Mouse (Mus musculus) heart, postnatal 0 days (tissue): ENCODE results near the gene Rps19. TPM values are rescaled to one million over a fixed set of nuclear protein-coding genes. Genes with fewer than 3 reads are reported as not detected.

Experiments used
- ATAC-seq: fragments of 200-750 bp; cut with Nextera tagmentation; 2 replicates; pipeline ENCODE4 v1.8.0; 2017; ENCODE audit warnings: low read depth, moderate number of reproducible peaks, moderate library complexity; ENCODE audit not compliant: insufficient read depth
- DNase-seq: peaks from one replicate; pipeline ENCODE4 v3.0.0-alpha.2; 2016; ENCODE audit warnings: low spot score
- H3K27ac ChIP-seq: fragments of 300-500 bp; sonication (generic); 2 replicates; pipeline ENCODE4 v1.5.1; 2014; ENCODE audit warnings: low read depth, mild to moderate bottlenecking
- H3K27me3 ChIP-seq: fragments of 300-500 bp; sonication (generic); 2 replicates; pipeline ENCODE4 v1.6.1; 2014; ENCODE audit warnings: low read length, mixed read lengths; ENCODE audit not compliant: control insufficient read depth, insufficient read depth
- H3K36me3 ChIP-seq: fragments of 300-500 bp; sonication (generic); replicated peaks from 2 replicates; pipeline ENCODE4 v1.6.1; 2014; ENCODE audit warnings: low read length, mixed read lengths; ENCODE audit not compliant: control insufficient read depth, insufficient read depth
- H3K4me1 ChIP-seq: fragments of 300-500 bp; sonication (generic); 2 replicates; pipeline ENCODE4 v1.6.1; 2014; ENCODE audit warnings: antibody characterized with exemption; ENCODE audit not compliant: control insufficient read depth, insufficient read depth
- H3K4me2 ChIP-seq: fragments of 300-500 bp; sonication (generic); 2 replicates; pipeline ENCODE4 v1.6.1; 2014; ENCODE audit warnings: low read depth, mild to moderate bottlenecking, low read length, moderate library complexity
- H3K4me3 ChIP-seq: fragments of 300-500 bp; sonication (generic); 2 replicates; pipeline ENCODE4 v1.5.1; 2014; ENCODE audit warnings: low read depth, low read length
- H3K9ac ChIP-seq: fragments of 300-500 bp; sonication (generic); replicated peaks from 2 replicates; pipeline ENCODE4 v1.6.1; 2014; ENCODE audit warnings: low read depth, low read length, mixed read lengths
- H3K9me3 ChIP-seq: fragments of 300-500 bp; sonication (generic); replicated peaks from 2 replicates; pipeline ENCODE4 v1.6.1; 2016; ENCODE audit warnings: low read length; ENCODE audit not compliant: control insufficient read depth
- CTCF ChIP-seq: IDR thresholded peaks from 2 replicates; pipeline ENCODE4 v1.5.1; 2016; ENCODE audit warnings: antibody characterized with exemption, control low read depth, low read depth
- EP300 ChIP-seq: IDR thresholded peaks from 2 replicates; pipeline ENCODE4 v1.6.1; 2016; ENCODE audit warnings: antibody characterized with exemption, low read depth
- WGBS: fragments of 180-500 bp; shearing (Covaris S2); extraction: QIAGEN DNeasy Blood & Tissue Kit; methylation state at CpG from one replicate; pipeline ENCODE4 v1.1.7; 2014; 5-methylcytosine and 5-hydroxymethylcytosine counted together
- polyA plus RNA-seq: library from polyadenylated mRNA; unstranded; fragments of >200 nt; fragmentation: Nextera tagmentation; extraction: Ambion mirVana; gene quantifications from 2 replicates; pipeline ENCODE4 v1.2.1, GENCODE M21; 2015
- total RNA-seq: library from RNA; depleted of rRNA; stranded (reverse); fragments of >200 nt; gene quantifications from 2 replicates; pipeline ENCODE4 v1.2.3, GENCODE M21; 2014; ENCODE audit warnings: low replicate concordance

Rps19 gene
- total and polyA plus RNA-seq, 2 experiments from 2014 or later = 642 to 980 TPM

GRCm38 (mm10) chr7:24877588-24877987 lies 6.6 kb upstream of the Rps19 start:
- TF ChIP-seq CTCF = no peak
- no peak for TF ChIP-seq EP300
- Histone ChIP-seq H3K4me1 (no peaks in the 10 kb centered on the region), H3K9ac (no peak overlapping the region), H3K36me3 (no peaks in the 10 kb centered on the region), H3K4me3 (no peak overlapping the region), H3K27me3 (no peaks in the 10 kb centered on the region), H3K27ac (no peak overlapping the region), H3K4me2 (no peak overlapping the region), H3K9me3 (no peaks in the 10 kb centered on the region)
- 77% methylated on average over 3 of the region's 3 CpGs for WGBS
- DNase-seq (no peak), ATAC-seq (no peak)

GRCm38 (mm10) chr7:24879620-24880019 lies 4.6 kb upstream of the Rps19 start:
- DNase-seq (no peak), ATAC-seq (no peak)
- H3K4me3 ChIP-seq = no peak overlapping the region
- H3K4me2 ChIP-seq = no peak overlapping the region
- TF ChIP-seq EP300 (no peak), CTCF (no peak)
- 36% methylated on average over 2 of the region's 2 CpGs for WGBS
- no peaks in the 10 kb centered on the region for H3K36me3 ChIP-seq
- H3K27me3 ChIP-seq = no peaks in the 10 kb centered on the region
- no peaks in the 10 kb centered on the region for H3K4me1 ChIP-seq
- no peak overlapping the region for H3K9ac ChIP-seq
- H3K9me3 ChIP-seq = no peaks in the 10 kb centered on the region
- H3K27ac ChIP-seq = no peak overlapping the region

GRCm38 (mm10) chr7:24882416-24883199 lies 1.6 kb upstream of the Rps19 start:
- H3K9ac ChIP-seq = no peak overlapping the region
- no peak overlapping the region for H3K4me3 ChIP-seq
- peaks cover 17% of the 10 kb centered on the region for H3K36me3 ChIP-seq
- H3K4me1 ChIP-seq = peaks cover 16% of the 10 kb centered on the region
- ATAC-seq = no peak
- H3K27me3 ChIP-seq = no peaks in the 10 kb centered on the region
- H3K9me3 ChIP-seq = no peaks in the 10 kb centered on the region
- WGBS = 87% methylated on average over 9 of the region's 9 CpGs
- no peak overlapping the region for H3K27ac ChIP-seq
- no peak for DNase-seq
- no peak overlapping the region for H3K4me2 ChIP-seq
- no peak for TF ChIP-seq EP300
- no peak for TF ChIP-seq CTCF

- WGBS = under 1% methylated on average over 47 of the region's 47 CpGs
- no peaks in the 10 kb centered on the region for H3K27me3 ChIP-seq
- H3K4me3 ChIP-seq = peak overlapping the region; percentile 91
- TF ChIP-seq CTCF (no peak), EP300 (no peak; the same call in 1 of the 2 replicates)
- peak; percentile 4 for ATAC-seq
- peak; percentile 14 for DNase-seq
- H3K4me2 ChIP-seq = peak overlapping the region; percentile 67
- H3K27ac ChIP-seq = peak overlapping the region; percentile 92
- peaks cover 38% of the 10 kb centered on the region for H3K36me3 ChIP-seq
- H3K4me1 ChIP-seq = peaks cover 16% of the 10 kb centered on the region
- H3K9me3 ChIP-seq = no peaks in the 10 kb centered on the region
- H3K9ac ChIP-seq = peak overlapping the region; percentile 99
Measured at GRCm38 (mm10) chr7:24884693-24885291, 621 bp downstream of the Rps19 start.

- TF ChIP-seq EP300 = no peak
- no peak for TF ChIP-seq CTCF
Measured at GRCm38 (mm10) chr7:24885468-24886307, 1.5 kb downstream of the Rps19 start.

More at GRCm38 (mm10) chr7:24885468-24886307, 1.5 kb downstream of the Rps19 start:
- H3K27me3 ChIP-seq = no peaks in the 10 kb centered on the region
- ATAC-seq (no peak), DNase-seq (no peak)
- WGBS = 34% methylated on average over 12 of the region's 12 CpGs
- peaks cover 47% of the 10 kb centered on the region for H3K36me3 ChIP-seq
- H3K9ac ChIP-seq = peak overlapping the region; percentile 99
- peak overlapping the region; percentile 91 for H3K4me3 ChIP-seq
- no peaks in the 10 kb centered on the region for H3K9me3 ChIP-seq
- peaks cover 16% of the 10 kb centered on the region for H3K4me1 ChIP-seq
- 0 out of 2 replicates have a peak overlapping the region, but pooled peaks have one; percentile 26 for H3K27ac ChIP-seq
- peak overlapping the region; percentile 67 for H3K4me2 ChIP-seq
